Mouse (Mus musculus) C2C12 (cell line): Measurements from ENCODE around the gene Snx1.

Experiments
- CEBPB ChIP-seq: IDR thresholded peaks from one replicate; pipeline ENCODE4 v1.6.1; 2011; ENCODE audit warnings: low read depth, mild to moderate bottlenecking, control low read depth, moderate library complexity
- CTCF ChIP-seq: IDR thresholded peaks from one replicate; pipeline ENCODE4 v1.5.1; 2011; ENCODE audit not compliant: control insufficient read depth, insufficient read depth, insufficient read length
- MYOD1 ChIP-seq: IDR thresholded peaks from one replicate; pipeline ENCODE4 v1.6.1; 2011; ENCODE audit warnings: low read depth; ENCODE audit not compliant: control insufficient read depth, insufficient read length
- MYOG ChIP-seq: IDR thresholded peaks from one replicate; pipeline ENCODE4 v1.6.1; 2011; ENCODE audit not compliant: control insufficient read depth, insufficient read length; ENCODE audit errors: extremely low read depth

- no peak for TF ChIP-seq CTCF
- TF ChIP-seq MYOG, result no peak
- TF ChIP-seq MYOD1, result no peak
- no peak for TF ChIP-seq CEBPB
Observed at GRCm38 (mm10) chr9:66138193-66138592, 11.8 kb upstream of the Snx1 start.
